Mouse (Mus musculus) splenic B cell, adult 2 months (primary cell): Measurements from ENCODE around the gene Pcbp2.

Experiments
- DNase-seq: peaks from one replicate; pipeline ENCODE4 v3.0.0-alpha.2; 2011; ENCODE audit warnings: low read depth, low spot score
- H3K27me3 ChIP-seq: 2 replicates; pipeline ENCODE4 v1.6.1; 2012; ENCODE audit warnings: mild to moderate bottlenecking, low read length, moderate library complexity, mixed read lengths; ENCODE audit not compliant: control insufficient read depth, poor library complexity, insufficient read depth, severe bottlenecking
- H3K36me3 ChIP-seq: 2 replicates; pipeline ENCODE4 v1.6.1; 2012; ENCODE audit warnings: mild to moderate bottlenecking, low read length, moderate library complexity, mixed read lengths; ENCODE audit not compliant: control insufficient read depth, poor library complexity, insufficient read depth, severe bottlenecking

Gene Pcbp2

GRCm38 (mm10) chr15:102458050-102458736 lies 12.1 kb upstream of the Pcbp2 start:
- DNase-seq, result peak; percentile 32
- Histone ChIP-seq H3K36me3 (no peaks in the 10 kb centered on the region; the same call in 1 of the 2 replicates), H3K27me3 (no peaks in the 10 kb centered on the region)

- no peaks in the 10 kb centered on the region; the same call in 1 of the 2 replicates for H3K36me3 ChIP-seq
- DNase-seq, result peak; percentile 98
- no peaks in the 10 kb centered on the region for H3K27me3 ChIP-seq
Observed at GRCm38 (mm10) chr15:102458904-102459317, 11.4 kb upstream of the Pcbp2 start, which contains the start of gene Prr13. Gene Prr13, plus strand, starts transcription at chr15:102459028.

GRCm38 (mm10) chr15:102459381-102459780 lies 11.0 kb upstream of the Pcbp2 start:
- no peaks in the 10 kb centered on the region; the same call in 1 of the 2 replicates for H3K36me3 ChIP-seq
- no peak for DNase-seq

GRCm38 (mm10) chr15:102459847-102460246 lies 10.5 kb upstream of the Pcbp2 start:
- H3K36me3 ChIP-seq, result no peaks in the 10 kb centered on the region; the same call in 1 of the 2 replicates
- no peaks in the 10 kb centered on the region for H3K27me3 ChIP-seq
- DNase-seq, result no peak

More at GRCm38 (mm10) chr15:102459381-102459780, 11.0 kb upstream of the Pcbp2 start:
- no peaks in the 10 kb centered on the region for H3K27me3 ChIP-seq

- Histone ChIP-seq H3K36me3 (no peaks in the 10 kb centered on the region; the same call in 1 of the 2 replicates), H3K27me3 (no peaks in the 10 kb centered on the region)
- DNase-seq, result no peak
Observed at GRCm38 (mm10) chr15:102460409-102460808, 9.9 kb upstream of the Pcbp2 start.

- no peaks in the 10 kb centered on the region for H3K27me3 ChIP-seq
- no peak for DNase-seq
- no peaks in the 10 kb centered on the region; the same call in 1 of the 2 replicates for H3K36me3 ChIP-seq
Observed at GRCm38 (mm10) chr15:102460971-102461370, 9.4 kb upstream of the Pcbp2 start.

- H3K36me3 ChIP-seq, result no peaks in the 10 kb centered on the region; the same call in 1 of the 2 replicates
- H3K27me3 ChIP-seq, result no peaks in the 10 kb centered on the region
- no peak for DNase-seq
Observed at GRCm38 (mm10) chr15:102461430-102462075, 8.8 kb upstream of the Pcbp2 start.

GRCm38 (mm10) chr15:102463666-102464065 lies 6.7 kb upstream of the Pcbp2 start:
- Histone ChIP-seq H3K36me3 (no peaks in the 10 kb centered on the region; the same call in 1 of the 2 replicates), H3K27me3 (no peaks in the 10 kb centered on the region)
- peak; percentile 75 for DNase-seq

- Histone ChIP-seq H3K27me3 (no peaks in the 10 kb centered on the region), H3K36me3 (no peaks in the 10 kb centered on the region)
- no peak for DNase-seq
Observed at GRCm38 (mm10) chr15:102468675-102469370, 1.5 kb upstream of the Pcbp2 start.

GRCm38 (mm10) chr15:102470605-102471294 lies 411 bp downstream of the Pcbp2 start:
- peak; percentile 83 for DNase-seq
- Histone ChIP-seq H3K27me3 (no peaks in the 10 kb centered on the region), H3K36me3 (peaks cover 8% of the 10 kb centered on the region)

GRCm38 (mm10) chr15:102471295-102471645 lies 931 bp downstream of the Pcbp2 start:
- peaks cover 10% of the 10 kb centered on the region for H3K36me3 ChIP-seq
- no peak for DNase-seq
- no peaks in the 10 kb centered on the region for H3K27me3 ChIP-seq

- peaks cover 10% of the 10 kb centered on the region for H3K36me3 ChIP-seq
- DNase-seq, result no peak
- H3K27me3 ChIP-seq, result no peaks in the 10 kb centered on the region
Observed at GRCm38 (mm10) chr15:102471727-102472126, 1.4 kb downstream of the Pcbp2 start.

- Histone ChIP-seq H3K36me3 (peaks cover 10% of the 10 kb centered on the region), H3K27me3 (no peaks in the 10 kb centered on the region)
- DNase-seq, result no peak
Observed at GRCm38 (mm10) chr15:102473246-102473645, 2.9 kb downstream of the Pcbp2 start.

GRCm38 (mm10) chr15:102474520-102474919 lies 4.2 kb downstream of the Pcbp2 start:
- peaks cover 13% of the 10 kb centered on the region for H3K36me3 ChIP-seq
- DNase-seq, result no peak
- H3K27me3 ChIP-seq, result no peaks in the 10 kb centered on the region
